Mouse (Mus musculus) C2C12 (cell line): Measurements from ENCODE around the gene Tex19.1.

Experiments used
- CEBPB ChIP-seq: IDR thresholded peaks from one replicate; pipeline ENCODE4 v1.6.1; 2011; ENCODE audit warnings: low read depth, mild to moderate bottlenecking, control low read depth, moderate library complexity
- CTCF ChIP-seq: IDR thresholded peaks from one replicate; pipeline ENCODE4 v1.5.1; 2011; ENCODE audit not compliant: control insufficient read depth, insufficient read depth, insufficient read length
- MAX ChIP-seq: IDR thresholded peaks from one replicate; pipeline ENCODE4 v1.6.1; 2011; ENCODE audit warnings: mild to moderate bottlenecking, control low read depth
- MYOD1 ChIP-seq: IDR thresholded peaks from one replicate; pipeline ENCODE4 v1.6.1; 2011; ENCODE audit warnings: low read depth; ENCODE audit not compliant: control insufficient read depth, insufficient read length
- MYOG ChIP-seq: IDR thresholded peaks from one replicate; pipeline ENCODE4 v1.6.1; 2011; ENCODE audit not compliant: control insufficient read depth, insufficient read length; ENCODE audit errors: extremely low read depth
- USF1 ChIP-seq: IDR thresholded peaks from one replicate; pipeline ENCODE4 v1.6.1; 2011; ENCODE audit warnings: low read depth, mild to moderate bottlenecking, control low read depth, moderate library complexity

GRCm38 (mm10) chr11:121138732-121139131 lies 7.2 kb upstream of the Tex19.1 start:
- peak; percentile 13 for TF ChIP-seq CTCF
- no peak for TF ChIP-seq MYOG
- TF ChIP-seq MYOD1 = no peak
- no peak for TF ChIP-seq CEBPB
- no peak for TF ChIP-seq MAX
- TF ChIP-seq USF1 = no peak
